Mouse (Mus musculus) CH12.LX (cell line): Measurements from ENCODE around the gene Ccdc86. TPM values are rescaled to one million over a fixed set of nuclear protein-coding genes. Genes with fewer than 3 reads are reported as not detected.
A peak's percentile ranks its signal among the peaks of the same experiment; 100 is the strongest.

Source experiments
- DNase-seq: peaks from one replicate; pipeline ENCODE4 v3.0.0-alpha.2; 2013; ENCODE audit errors: extremely low read depth
- H3K27ac ChIP-seq: 2 replicates; pipeline ENCODE4 v1.5.1; 2012; ENCODE audit warnings: low read depth, mild to moderate bottlenecking, control low read depth, moderate library complexity; ENCODE audit not compliant: insufficient read depth
- H3K27me3 ChIP-seq: replicated peaks from 2 replicates; pipeline ENCODE3; 2012; ENCODE audit warnings: inconsistent platforms
- H3K36me3 ChIP-seq, 2 experiments: replicated peaks in 1 of 2; 2 replicates each; pipeline versions ENCODE3 to v1.6.1; 2012; ENCODE audit warnings: inconsistent platforms in 1 of 2, low read length in 1 of 2, mild to moderate bottlenecking in 1 of 2, mixed read lengths in 1 of 2, moderate library complexity in 1 of 2; ENCODE audit not compliant: control insufficient read depth in 1 of 2, insufficient read depth in 1 of 2
- H3K4me1 ChIP-seq, 2 experiments: 2 replicates each; pipeline ENCODE4 v1.6.1; 2012; ENCODE audit warnings: inconsistent platforms in 1 of 2, moderate library complexity in 1 of 2; ENCODE audit not compliant: insufficient read depth in 2 of 2, control insufficient read depth in 1 of 2
- H3K4me2 ChIP-seq: 2 replicates; pipeline ENCODE4 v1.6.1; 2012; ENCODE audit warnings: low read depth, mild to moderate bottlenecking, control low read depth; ENCODE audit not compliant: poor library complexity, insufficient read depth, severe bottlenecking
- H3K4me3 ChIP-seq, 3 experiments: fragments of 150-350 bp in 1 of 3; sonication (generic) in 1 of 3; replicated peaks in 1 of 3; 2 replicates each; pipeline versions ENCODE3 to v1.5.1; 2011 to 2012; ENCODE audit warnings: low read depth in 2 of 3, low read length in 2 of 3, mild to moderate bottlenecking in 2 of 3, moderate library complexity in 2 of 3, control low read depth in 1 of 3, improper control_type of control experiment in 1 of 3, inconsistent platforms in 1 of 3, mixed read lengths in 1 of 3; ENCODE audit not compliant: poor library complexity in 1 of 3
- H3K79me2 ChIP-seq: replicated peaks from 2 replicates; pipeline ENCODE4 v1.6.1; 2012; ENCODE audit warnings: mild to moderate bottlenecking, moderate library complexity; ENCODE audit not compliant: control insufficient read depth, poor library complexity, insufficient read depth, severe bottlenecking; ENCODE audit errors: extremely low read depth
- H3K9ac ChIP-seq: 2 replicates; pipeline ENCODE4 v1.6.1; 2012; ENCODE audit warnings: low read depth, mild to moderate bottlenecking, control low read depth, moderate library complexity; ENCODE audit not compliant: insufficient read depth
- H3K9me3 ChIP-seq: replicated peaks from 2 replicates; pipeline ENCODE3; 2012; ENCODE audit warnings: low read length, inconsistent platforms, mixed read lengths
- CHD1 ChIP-seq: IDR thresholded peaks from 2 replicates; pipeline ENCODE4 v1.6.1; 2012; ENCODE audit warnings: low read depth, low read length, improper control_type of control experiment, inconsistent platforms
- CHD2 ChIP-seq: IDR thresholded peaks from 2 replicates; pipeline ENCODE4 v1.6.1; 2011; ENCODE audit warnings: low read length, improper control_type of control experiment
- CTCF ChIP-seq, 2 experiments: IDR thresholded peaks in 1 of 2; conservative IDR thresholded peaks in 1 of 2; 2 replicates each; pipeline ENCODE4 v1.5.1; 2011 to 2012; ENCODE audit warnings: low read depth in 2 of 2, low read length in 2 of 2, improper control_type of control experiment in 1 of 2, inconsistent platforms in 1 of 2, mild to moderate bottlenecking in 1 of 2, moderate library complexity in 1 of 2
- E2F4 ChIP-seq: IDR thresholded peaks from 2 replicates; pipeline ENCODE4 v1.6.1; 2011; ENCODE audit warnings: low read depth, low read length, improper control_type of control experiment; ENCODE audit not compliant: insufficient replicate concordance
- GABPA ChIP-seq: IDR thresholded peaks from 2 replicates; pipeline ENCODE4 v1.6.1; 2012; ENCODE audit warnings: low read depth, low read length, improper control_type of control experiment, inconsistent platforms; ENCODE audit not compliant: insufficient replicate concordance
- JUN ChIP-seq: IDR thresholded peaks from 2 replicates; pipeline ENCODE4 v1.6.1; 2011; ENCODE audit warnings: low read depth, mild to moderate bottlenecking, low read length, improper control_type of control experiment, moderate library complexity; ENCODE audit not compliant: insufficient read depth
- JUND ChIP-seq: conservative IDR thresholded peaks from 2 replicates; pipeline ENCODE4 v1.6.1; 2011; ENCODE audit warnings: low read depth, low read length, improper control_type of control experiment
- MAFK ChIP-seq: IDR thresholded peaks from 2 replicates; pipeline ENCODE4 v1.6.1; 2011; ENCODE audit warnings: low read length, improper control_type of control experiment; ENCODE audit not compliant: insufficient replicate concordance
- MAZ ChIP-seq: IDR thresholded peaks from 2 replicates; pipeline ENCODE4 v1.6.1; 2012; ENCODE audit warnings: low read depth, mild to moderate bottlenecking, inconsistent platforms, low read length, improper control_type of control experiment, moderate library complexity
- MEF2A ChIP-seq: IDR thresholded peaks from 2 replicates; pipeline ENCODE4 v1.6.1; 2014; ENCODE audit warnings: low read depth, mild to moderate bottlenecking, inconsistent platforms, low read length, improper control_type of control experiment, borderline replicate concordance
- MXI1 ChIP-seq: IDR thresholded peaks from 2 replicates; pipeline ENCODE4 v1.6.1; 2011; ENCODE audit warnings: mild to moderate bottlenecking, low read depth, low read length, improper control_type of control experiment
- NELFE ChIP-seq: IDR thresholded peaks from 2 replicates; pipeline ENCODE4 v1.6.1; 2011; ENCODE audit warnings: low read depth, low read length, improper control_type of control experiment
- NRF1 ChIP-seq: IDR thresholded peaks from 2 replicates; pipeline ENCODE4 v1.6.1; 2014; ENCODE audit warnings: low read depth, mild to moderate bottlenecking, inconsistent platforms, low read length, improper control_type of control experiment, moderate library complexity
- PAX5 ChIP-seq: IDR thresholded peaks from 2 replicates; pipeline ENCODE4 v1.6.1; 2012; ENCODE audit warnings: low read length, inconsistent platforms, mixed read lengths
- POLR2A ChIP-seq: IDR thresholded peaks from 2 replicates; pipeline ENCODE4 v1.6.1; 2011; ENCODE audit warnings: low read depth, mild to moderate bottlenecking, improper control_type of control experiment, low read length
- RAD21 ChIP-seq: IDR thresholded peaks from 2 replicates; pipeline ENCODE4 v1.6.1; 2011; ENCODE audit warnings: low read depth, mild to moderate bottlenecking, low read length, improper control_type of control experiment, moderate library complexity
- RCOR1 ChIP-seq: conservative IDR thresholded peaks from 2 replicates; pipeline ENCODE4 v1.6.1; 2012; ENCODE audit warnings: low read depth, mild to moderate bottlenecking, inconsistent platforms, low read length, improper control_type of control experiment
- SIN3A ChIP-seq: IDR thresholded peaks from 2 replicates; pipeline ENCODE4 v1.6.1; 2012; ENCODE audit warnings: low read length, improper control_type of control experiment, inconsistent platforms
- UBTF ChIP-seq: IDR thresholded peaks from 2 replicates; pipeline ENCODE4 v1.6.1; 2012; ENCODE audit warnings: low read depth, mild to moderate bottlenecking, inconsistent platforms, low read length, improper control_type of control experiment, moderate library complexity
- USF1 ChIP-seq: IDR thresholded peaks from 2 replicates; pipeline ENCODE4 v1.6.1; 2014; ENCODE audit warnings: low read depth, mild to moderate bottlenecking, inconsistent platforms, low read length, improper control_type of control experiment
- USF2 ChIP-seq: conservative IDR thresholded peaks from 2 replicates; pipeline ENCODE4 v1.6.1; 2011; ENCODE audit warnings: low read depth, low read length, improper control_type of control experiment
- ZC3H11A ChIP-seq: IDR thresholded peaks from 2 replicates; pipeline ENCODE4 v1.6.1; 2012; ENCODE audit warnings: low read depth, mild to moderate bottlenecking, inconsistent platforms, low read length, improper control_type of control experiment
- ZKSCAN1 ChIP-seq: IDR thresholded peaks from 2 replicates; pipeline ENCODE4 v1.6.1; 2012; ENCODE audit warnings: low read depth, inconsistent platforms, low read length, improper control_type of control experiment, borderline replicate concordance
- ZNF384 ChIP-seq: IDR thresholded peaks from 2 replicates; pipeline ENCODE4 v1.6.1; 2012; ENCODE audit warnings: low read depth, low read length, improper control_type of control experiment, inconsistent platforms
- dilution Hi-C: fragments of 300-500 bp; cut with MboI; formaldehyde crosslinking; loops from 2 replicates; pipeline ENCODE4 v1.14.3; 2020; ENCODE audit warnings: low sequenced_read_pairs; ENCODE audit not compliant: extremely low pct_unique_long_range_greater_than_20kb, extremely low pct_ligation_motif_present
- in situ Hi-C: fragments of 300-500 bp; cut with MboI; formaldehyde crosslinking; loops from 3 replicates; pipeline ENCODE4 v1.14.3; 2019; ENCODE audit warnings: low sequenced_read_pairs, low pct_ligation_motif_present, low pct_unique_long_range_greater_than_20kb, mixed read lengths
- polyA plus RNA-seq: library from polyadenylated mRNA; unstranded; fragments of >175 nt; gene quantifications from 2 replicates; pipeline ENCODE4 v1.2.1, GENCODE M21; 2012; ENCODE audit warnings: low read depth; ENCODE audit not compliant: insufficient read length
- total RNA-seq, 2 experiments: library from RNA; depleted of rRNA; stranded (reverse); fragments of 300-350 nt in 1 of 2; fragments of >200 nt in 1 of 2; gene quantifications; 2 replicates each; pipeline ENCODE4 v1.2.3; 2012 to 2014

Ccdc86 gene
- total and polyA plus RNA-seq, 3 experiments: 9.5 to 44.8 (median 10.8) TPM

- H3K27ac ChIP-seq: no peak overlapping the region
- H3K36me3 ChIP-seq: no peaks in the 10 kb centered on the region
- H3K27me3 ChIP-seq: no peaks in the 10 kb centered on the region
- H3K79me2 ChIP-seq: no peaks in the 10 kb centered on the region
- H3K9me3 ChIP-seq: no peaks in the 10 kb centered on the region
- H3K4me3 ChIP-seq: no peak overlapping the region
- DNase-seq: no peak
- H3K4me1 ChIP-seq: peaks cover 17 to 55% of the 10 kb centered on the region in 2 experiments
- TF ChIP-seq E2F4 (no peak), JUN (no peak), CTCF (conservative IDR thresholded peaks at IDR 0.05 in 1 of 2, IDR thresholded peaks at IDR 0.05 in 1 of 2; ENCODE audit: low read depth in 2 of 2, low read length in 2 of 2) (no peak), UBTF (no peak), GABPA (no peak), ZNF384 (no peak), MEF2A (no peak), PAX5 (no peak), MXI1 (no peak), NRF1 (no peak), CHD1 (no peak), JUND (no peak), USF2 (no peak), MAFK (no peak), NELFE (no peak), ZKSCAN1 (no peak), MAZ (no peak), USF1 (no peak), ZC3H11A (no peak), RCOR1 (no peak)
- no peak overlapping the region for H3K4me2 ChIP-seq
- H3K9ac ChIP-seq: no peak overlapping the region
- in situ Hi-C loops (no loop called here), dilution Hi-C loops (no loop called here)
Observed at GRCm38 (mm10) chr19:10918321-10918991, 30.6 kb downstream of the Ccdc86 start.

GRCm38 (mm10) chr19:10916506-10916905 lies 32.6 kb downstream of the Ccdc86 start:
- Histone ChIP-seq H3K27me3 (no peaks in the 10 kb centered on the region), H3K4me1 (peaks cover 17 to 55% of the 10 kb centered on the region in 2 experiments), H3K4me3 (no peak overlapping the region), H3K36me3 (peaks cover 0 to under 1% of the 10 kb centered on the region in 2 experiments), H3K79me2 (no peaks in the 10 kb centered on the region), H3K9ac (no peak overlapping the region), H3K9me3 (no peaks in the 10 kb centered on the region), H3K4me2 (no peak overlapping the region), H3K27ac (no peak overlapping the region)
- peak; percentile 53 for DNase-seq
- in situ Hi-C loops (no loop called here), dilution Hi-C loops (no loop called here)
- TF ChIP-seq POLR2A (no peak), RAD21 (no peak), CHD1 (no peak), SIN3A (no peak), CHD2 (no peak), USF1 (no peak)
